Mouse (Mus musculus): Measurements from ENCODE around the gene Igsf8. TPM values are rescaled to one million over a fixed set of nuclear protein-coding genes. Genes with fewer than 3 reads are reported as not detected.
A peak's percentile ranks its signal among the peaks of the same experiment; 100 is the strongest.

Igsf8 gene
- total RNA-seq, 2 experiments from 2014 or later, result 7.4 to 8.3 TPM

DNA sequence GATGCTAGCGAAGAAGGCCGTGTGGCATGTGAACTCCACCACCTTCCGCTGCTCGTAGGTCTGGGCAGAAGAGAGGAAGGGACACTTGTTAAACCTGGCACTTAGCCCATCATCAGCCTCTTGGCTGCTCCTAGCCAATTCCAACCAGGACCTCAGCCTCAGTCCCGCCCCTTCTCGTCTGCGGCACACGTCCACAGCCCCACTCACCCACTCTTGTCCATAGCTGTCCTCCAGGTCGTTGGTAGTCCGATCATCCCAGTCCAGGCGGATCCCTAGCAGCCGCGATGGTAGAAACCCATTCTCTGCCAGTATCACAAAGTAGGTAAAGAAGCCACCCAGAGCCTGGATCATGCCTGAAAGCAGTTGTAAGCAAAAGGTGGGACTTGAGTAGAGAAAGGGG, 16.9 kb downstream of the Igsf8 start:
- DNase-seq, result peak; percentile 25
- intact Hi-C loops (cut with DNase I), result no loop called here
- TF ChIP-seq CTCF (IDR thresholded peaks at IDR 0.05), result no peak

DNA sequence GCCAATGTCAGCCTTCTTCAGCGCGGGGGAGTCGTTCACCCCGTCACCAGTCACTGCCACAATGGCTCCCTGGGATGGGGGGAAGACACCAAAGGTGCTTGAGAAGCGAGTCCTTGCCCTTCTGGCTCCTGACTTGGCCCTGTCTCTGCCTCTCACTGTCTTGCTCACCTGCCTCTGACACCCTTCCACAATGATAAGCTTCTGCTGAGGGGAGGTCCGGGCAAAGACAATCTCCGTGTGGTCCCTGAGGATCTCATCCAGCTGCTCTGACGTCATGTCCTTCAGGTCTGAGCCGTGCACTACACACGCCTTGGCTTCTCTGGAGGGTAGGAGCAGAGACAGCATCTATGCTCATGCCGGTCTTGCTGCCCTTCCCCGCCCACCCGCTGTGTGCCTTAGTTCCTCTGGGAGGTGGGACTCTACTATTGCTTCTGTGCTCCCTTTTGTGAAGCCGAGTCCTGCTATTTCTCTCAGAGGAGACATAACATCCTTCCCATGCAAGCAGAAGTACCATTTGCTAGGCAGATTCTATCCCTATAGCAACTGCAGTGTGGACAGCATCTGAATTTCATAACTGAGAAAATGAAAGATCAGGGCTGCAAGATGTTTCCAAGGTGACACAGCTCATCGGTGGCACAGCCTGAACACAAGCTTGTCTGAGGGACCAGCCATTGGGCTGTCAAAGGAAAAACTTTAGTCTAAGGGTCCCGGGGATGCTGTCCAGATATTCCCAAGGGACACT, 18.5 kb downstream of the Igsf8 start:
- peak; percentile 24 for DNase-seq
- TF ChIP-seq CTCF (IDR thresholded peaks at IDR 0.05), result no peak
- no peak overlapping the region for H3K4me3 ChIP-seq
- H3K27ac ChIP-seq, result peak overlapping the region; percentile 28
- intact Hi-C loops (cut with DNase I), result no loop called here

More for the DNA sequence above, 16.9 kb downstream of the Igsf8 start:
- Histone ChIP-seq H3K4me3 (no peak overlapping the region), H3K27ac (peak overlapping the region; percentile 28)

DNA sequence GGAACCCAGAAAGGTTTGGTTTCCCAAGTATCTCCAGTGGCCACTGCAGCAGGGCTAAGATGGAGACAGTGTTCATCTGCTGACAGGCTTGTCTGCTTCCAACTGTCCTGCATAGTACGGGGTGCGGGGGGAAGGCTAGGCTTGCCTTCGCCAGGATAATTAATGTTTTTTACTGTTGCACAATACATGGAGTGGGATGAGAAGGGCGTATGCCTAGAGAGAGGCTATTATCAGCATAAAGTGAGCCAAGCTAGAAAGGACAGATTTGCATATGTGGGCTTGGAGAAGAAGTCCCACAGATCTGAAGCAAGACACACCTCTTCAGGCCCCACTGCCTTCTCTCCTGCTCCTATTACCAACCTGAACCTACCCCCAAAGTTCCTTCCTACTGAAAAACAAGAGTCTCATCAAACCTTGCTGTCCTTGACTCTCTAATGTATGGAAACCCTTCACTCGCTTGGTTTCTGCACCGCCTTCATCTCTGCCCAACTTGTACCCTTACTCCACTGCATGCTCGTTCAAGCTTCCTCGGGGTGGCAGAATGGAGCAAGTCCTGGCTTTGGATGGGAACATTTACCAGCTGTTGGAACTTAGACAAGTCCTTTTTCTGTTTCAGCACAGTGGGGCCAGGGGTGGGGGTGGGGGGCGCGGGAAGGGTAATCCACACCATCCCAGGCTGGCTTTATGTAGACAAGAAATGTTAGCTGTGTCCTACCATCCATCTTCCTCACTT, 20.2 kb downstream of the Igsf8 start:
- peak; percentile 44 for DNase-seq
- 0 out of 2 replicates have a peak overlapping the region, but pooled peaks have one; percentile 40 for H3K4me3 ChIP-seq
- TF ChIP-seq CTCF (IDR thresholded peaks at IDR 0.05), result peak; percentile 50
- intact Hi-C loops (cut with DNase I), result no loop called here
- peak overlapping the region; percentile 87 for H3K27ac ChIP-seq

DNA sequence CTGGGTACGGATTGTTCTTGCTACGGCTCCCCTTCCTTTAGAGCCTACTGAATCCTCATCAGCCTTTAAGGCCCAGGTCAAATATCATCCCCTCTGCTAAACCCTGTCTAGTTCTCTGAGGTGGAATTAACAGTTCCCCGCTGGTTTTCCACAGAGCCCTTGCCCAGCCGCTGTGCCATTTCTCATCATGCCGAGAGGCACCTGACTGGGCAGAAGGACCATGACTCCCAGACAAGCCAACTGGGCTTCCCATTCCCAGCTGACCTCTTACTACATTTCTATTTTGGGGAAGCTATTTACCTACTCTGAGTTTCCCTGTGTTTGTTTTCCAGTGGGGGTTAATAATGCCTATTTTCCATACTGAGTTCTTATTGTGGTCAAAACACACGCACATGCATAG, 21.6 kb downstream of the Igsf8 start:
- no peak for TF ChIP-seq CTCF (IDR thresholded peaks at IDR 0.05)
- Histone ChIP-seq H3K27ac (peak overlapping the region; percentile 87), H3K4me3 (peak overlapping the region; percentile 40)
- peak; percentile 79 for DNase-seq
- intact Hi-C loops (cut with DNase I), result no loop called here

DNA sequence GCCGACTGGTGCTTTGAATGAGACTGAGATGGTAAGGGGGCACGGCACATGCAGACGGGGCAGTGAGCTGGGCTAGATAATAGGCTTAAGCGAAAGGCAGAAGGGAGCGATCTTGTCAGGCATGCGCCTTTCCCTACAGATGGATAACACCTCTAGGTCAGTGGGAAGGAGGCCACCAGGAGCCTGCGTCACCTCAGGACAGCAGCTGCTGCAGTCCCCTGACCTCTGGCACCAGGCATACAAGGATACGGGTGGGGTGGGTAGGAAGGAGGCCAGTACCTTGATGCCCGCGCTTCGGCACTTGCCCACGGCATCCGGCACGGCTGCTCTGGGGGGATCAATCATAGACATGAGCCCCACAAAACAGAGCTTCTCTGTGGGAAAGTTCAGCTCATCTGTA, 22.8 kb downstream of the Igsf8 start:
- DNase-seq, result peak; percentile 86
- intact Hi-C loops (cut with DNase I), result loop anchor here (1.0 kb wide), 1 partner anchor 13 kb away; no protein-coding TSS in a partner anchor
- H3K4me3 ChIP-seq, result peak overlapping the region; percentile 40
- peak overlapping the region; percentile 87 for H3K27ac ChIP-seq
- no peak for TF ChIP-seq CTCF (IDR thresholded peaks at IDR 0.05)

DNA sequence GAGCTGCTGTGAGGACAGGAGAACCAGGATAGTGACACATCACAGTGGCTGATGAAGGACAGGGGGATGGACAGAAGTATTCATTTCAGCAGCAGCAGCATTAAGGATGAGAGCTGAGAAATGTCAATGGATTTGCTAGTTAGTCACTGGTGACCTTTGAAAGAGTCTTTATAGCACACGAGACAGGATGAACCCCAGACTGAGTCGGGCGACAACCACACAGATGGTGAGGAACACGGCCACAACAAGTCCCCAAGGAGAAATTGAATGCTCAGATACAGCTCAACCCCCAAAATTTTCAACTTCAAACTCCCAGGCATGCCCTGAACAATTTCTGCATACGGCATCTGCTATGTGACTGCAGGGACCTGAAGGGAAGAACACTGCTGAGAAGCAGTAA, 25.3 kb downstream of the Igsf8 start:
- no peak for TF ChIP-seq CTCF (IDR thresholded peaks at IDR 0.05)
- Histone ChIP-seq H3K27ac (peak overlapping the region; percentile 87), H3K4me3 (peak overlapping the region; percentile 7)
- DNase-seq, result peak; percentile 16
- intact Hi-C loops (cut with DNase I), result no loop called here

DNA sequence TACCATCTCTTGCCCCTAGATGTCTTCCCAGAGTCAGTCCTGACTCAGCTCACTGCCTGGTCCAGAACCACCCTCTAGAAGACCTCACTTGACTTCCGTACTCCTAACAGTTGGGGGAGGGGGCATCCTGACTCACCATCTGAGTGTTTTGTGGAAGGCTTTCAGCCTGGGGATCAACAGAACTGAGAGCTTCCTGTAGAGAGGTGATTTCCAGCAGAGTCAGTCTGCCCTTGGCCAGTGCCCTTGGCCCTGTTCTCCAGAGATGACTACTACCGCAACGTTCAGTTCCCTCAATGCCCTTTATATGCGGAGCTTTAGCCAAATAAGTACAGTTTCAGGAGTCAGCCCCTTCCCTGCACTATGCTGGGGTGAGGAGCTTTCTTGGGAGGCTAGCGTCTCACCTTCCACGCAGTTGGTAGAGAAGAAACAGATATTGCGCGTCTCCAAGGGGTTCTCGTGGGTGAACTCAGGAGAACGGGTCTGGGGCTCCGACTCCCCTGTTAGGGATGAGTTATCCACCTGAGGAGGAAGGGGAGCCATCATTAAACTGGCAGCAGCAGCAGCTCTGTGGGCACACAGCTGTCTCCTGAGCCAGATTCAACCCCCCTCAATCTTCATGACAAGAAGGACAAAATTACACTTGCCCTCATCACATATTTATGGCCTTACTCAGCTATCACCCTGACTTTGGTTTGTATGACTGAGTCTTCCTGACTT, 27.6 kb downstream of the Igsf8 start:
- peak overlapping the region; percentile 87 for H3K27ac ChIP-seq
- intact Hi-C loops (cut with DNase I), result no loop called here
- no peak for TF ChIP-seq CTCF (IDR thresholded peaks at IDR 0.05)
- H3K4me3 ChIP-seq, result no peak overlapping the region; the same call in 1 of the 2 replicates
- no peak for DNase-seq

DNA sequence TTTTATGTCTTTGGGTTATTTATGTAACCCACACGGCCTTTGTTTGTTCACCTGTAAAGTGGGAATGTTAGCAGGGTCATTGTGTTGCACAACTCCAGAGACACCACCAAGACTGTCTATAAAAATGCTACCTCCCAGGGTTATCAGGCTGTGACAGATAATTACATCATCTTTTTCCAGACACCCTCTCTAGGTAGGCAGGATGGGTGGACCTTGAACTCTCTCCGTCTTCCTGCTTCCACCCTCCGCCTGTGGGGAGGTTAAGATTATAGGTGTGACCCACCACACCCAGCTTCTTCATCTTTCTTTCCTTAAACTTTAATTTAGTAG, 28.1 kb downstream of the Igsf8 start:
- no peak for DNase-seq
- Histone ChIP-seq H3K27ac (peak overlapping the region; percentile 87), H3K4me3 (no peak overlapping the region)
- no peak for TF ChIP-seq CTCF (IDR thresholded peaks at IDR 0.05)
- intact Hi-C loops (cut with DNase I), result no loop called here

DNA sequence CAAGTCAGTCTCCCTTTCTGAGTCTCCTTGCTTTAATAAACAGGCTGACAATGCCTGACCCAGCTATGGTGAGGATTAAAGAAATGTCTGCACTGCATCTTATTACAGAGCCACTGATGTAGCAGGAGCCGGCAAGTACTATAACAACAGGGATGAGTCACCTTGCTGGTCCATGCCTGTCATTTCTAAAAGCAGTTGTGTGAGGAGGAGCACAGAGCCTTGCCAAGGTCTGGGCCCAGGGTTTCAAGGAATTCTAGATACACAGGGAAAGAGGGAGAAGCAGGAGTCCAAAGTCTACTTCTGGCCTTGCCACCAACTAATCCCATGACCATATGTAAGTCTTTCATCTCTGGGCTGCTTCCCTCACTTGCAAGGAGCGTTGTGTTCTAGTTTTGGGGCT, 31.4 kb downstream of the Igsf8 start:
- no peak for TF ChIP-seq CTCF (IDR thresholded peaks at IDR 0.05)
- H3K4me3 ChIP-seq, result no peak overlapping the region; the same call in 1 of the 2 replicates
- DNase-seq, result no peak
- intact Hi-C loops (cut with DNase I), result no loop called here
- H3K27ac ChIP-seq, result peak overlapping the region; percentile 98

DNA sequence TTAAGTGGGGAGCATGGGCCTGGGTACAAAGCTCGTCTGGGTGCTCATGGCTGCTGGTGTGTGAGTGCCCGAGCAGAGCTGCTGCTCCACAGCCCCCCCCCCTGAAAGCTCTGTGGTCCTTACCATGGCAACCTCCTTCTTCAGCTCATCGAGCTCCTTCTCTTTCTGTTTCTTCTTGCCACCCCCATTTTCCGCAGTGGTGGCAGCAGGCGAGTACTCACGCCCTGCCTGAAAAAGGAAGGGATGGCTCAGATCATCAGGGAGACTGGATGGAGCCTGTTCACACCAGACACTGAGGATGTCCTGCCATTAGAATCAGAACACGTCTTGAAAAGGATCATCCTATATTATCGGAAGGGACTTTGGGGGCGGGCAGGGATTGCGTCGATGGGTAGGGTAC, 32.0 kb downstream of the Igsf8 start:
- Histone ChIP-seq H3K27ac (peak overlapping the region; percentile 98), H3K4me3 (peak overlapping the region; percentile 32)
- no peak for DNase-seq
- intact Hi-C loops (cut with DNase I), result no loop called here
- no peak for TF ChIP-seq CTCF (IDR thresholded peaks at IDR 0.05)

DNA sequence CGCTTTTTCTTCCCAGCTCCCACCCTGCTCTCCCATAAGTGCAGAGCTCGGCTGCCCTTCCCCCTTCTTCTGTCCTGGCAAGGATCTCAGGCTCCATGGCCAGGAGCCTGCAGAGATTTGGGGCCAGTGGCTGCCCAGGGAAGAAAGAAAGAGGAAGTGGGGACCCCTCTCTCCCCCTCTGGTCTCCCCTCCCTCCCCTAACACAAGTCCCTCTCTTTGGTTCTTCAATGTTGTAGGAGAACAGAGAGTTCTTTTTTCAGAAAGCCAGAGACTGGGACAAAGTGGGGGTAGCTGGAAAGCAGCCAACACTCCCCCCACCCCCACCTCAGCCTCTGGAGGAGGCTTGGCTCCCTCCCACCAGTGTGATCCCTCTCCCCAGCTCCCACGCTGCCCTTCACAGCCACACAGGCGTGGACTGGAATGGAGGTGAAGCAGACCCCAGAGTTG, 34.3 kb downstream of the Igsf8 start:
- H3K27ac ChIP-seq, result peak overlapping the region; percentile 98
- TF ChIP-seq CTCF (IDR thresholded peaks at IDR 0.05), result no peak
- H3K4me3 ChIP-seq, result peak overlapping the region; percentile 79
- intact Hi-C loops (cut with DNase I), result loop anchor here (5.0 kb wide), 1 partner anchor 78 kb away; the partner anchor contains the start of gene Casq1
- peak; percentile 68 for DNase-seq

DNA sequence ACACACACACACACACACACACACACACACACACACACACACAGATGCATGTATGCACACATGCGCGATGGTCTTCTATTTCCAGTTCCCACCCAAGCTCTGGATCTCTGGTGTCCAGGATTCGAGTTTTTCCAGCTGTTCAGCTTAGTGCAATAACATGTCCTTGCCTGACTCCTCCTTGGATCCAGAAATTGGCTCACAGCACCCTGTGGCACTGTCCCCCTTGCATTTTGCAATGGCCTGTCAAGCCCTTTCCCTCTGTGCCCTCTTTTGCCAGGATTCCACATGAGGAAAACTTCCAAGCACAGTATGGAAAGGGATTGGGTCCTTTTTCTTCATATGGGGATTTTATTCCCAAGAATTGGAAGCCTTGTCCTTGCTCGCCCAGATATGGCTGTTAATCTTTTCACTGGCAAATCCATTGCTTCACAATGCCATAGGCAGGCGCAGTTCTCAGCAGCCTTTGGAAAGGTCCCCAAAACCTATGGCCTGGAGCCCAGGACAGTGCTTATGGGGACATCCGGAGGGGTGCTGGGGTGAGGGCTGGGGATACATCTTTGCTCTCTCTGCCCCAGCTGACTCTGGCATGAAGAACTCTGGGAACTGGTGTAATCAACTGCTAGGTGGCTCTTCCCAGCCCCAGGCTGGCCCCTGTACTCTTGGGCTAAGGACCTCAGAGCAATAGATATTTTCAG, 35.5 kb downstream of the Igsf8 start:
- peak overlapping the region; percentile 79 for H3K4me3 ChIP-seq
- peak overlapping the region; percentile 98 for H3K27ac ChIP-seq
- TF ChIP-seq CTCF (IDR thresholded peaks at IDR 0.05), result no peak
- intact Hi-C loops (cut with DNase I), result loop anchor here (1.0 to 5.0 kb wide), 2 partner anchors 13 to 80 kb away; partner anchors contain the start of gene Casq1
- peak; percentile 88 for DNase-seq

Data from gastrocnemius, adult 2 months (tissue).